Mouse (Mus musculus): Measurements from ENCODE around the gene Pgm1.
A peak's percentile ranks its signal among the peaks of the same experiment; 100 is the strongest.

Pgm1 gene

GRCm38 (mm10) chr4:99958084-99958815 lies 29.0 kb downstream of the Pgm1 start:
- no peak for DNase-seq

- no peak for DNase-seq
Observed at GRCm38 (mm10) chr4:99959308-99959707, 30.1 kb downstream of the Pgm1 start.

GRCm38 (mm10) chr4:99966555-99966954 lies 37.3 kb downstream of the Pgm1 start:
- no peak for DNase-seq

GRCm38 (mm10) chr4:99969328-99969727 lies 40.1 kb downstream of the Pgm1 start:
- no peak for DNase-seq

GRCm38 (mm10) chr4:99970097-99970496 lies 40.9 kb downstream of the Pgm1 start:
- DNase-seq = no peak

GRCm38 (mm10) chr4:99972886-99973285 lies 43.7 kb downstream of the Pgm1 start:
- no peak for DNase-seq

GRCm38 (mm10) chr4:99973931-99974330 lies 44.7 kb downstream of the Pgm1 start:
- DNase-seq = no peak

GRCm38 (mm10) chr4:99974375-99974774 lies 45.2 kb downstream of the Pgm1 start:
- no peak for DNase-seq

GRCm38 (mm10) chr4:99979326-99979725 lies 50.1 kb downstream of the Pgm1 start:
- no peak for DNase-seq

- no peak for DNase-seq
Observed at GRCm38 (mm10) chr4:99981216-99981615, 52.0 kb downstream of the Pgm1 start.

- DNase-seq = no peak
Observed at GRCm38 (mm10) chr4:99983652-99984368, 54.6 kb downstream of the Pgm1 start.

GRCm38 (mm10) chr4:99984369-99984752 lies 55.1 kb downstream of the Pgm1 start:
- no peak for DNase-seq

GRCm38 (mm10) chr4:99985086-99985485 lies 55.9 kb downstream of the Pgm1 start:
- no peak for DNase-seq

- no peak for DNase-seq
Observed at GRCm38 (mm10) chr4:99985631-99986030, 56.4 kb downstream of the Pgm1 start.

- no peak for DNase-seq
Observed at GRCm38 (mm10) chr4:99986609-99987008, 57.4 kb downstream of the Pgm1 start.

GRCm38 (mm10) chr4:99988771-99989170 lies 59.6 kb downstream of the Pgm1 start:
- no peak for DNase-seq

- DNase-seq = no peak
Observed at GRCm38 (mm10) chr4:100000971-100001370, 71.8 kb downstream of the Pgm1 start.

GRCm38 (mm10) chr4:100001806-100002205 lies 72.6 kb downstream of the Pgm1 start:
- no peak for DNase-seq

GRCm38 (mm10) chr4:100007721-100008120 lies 78.5 kb downstream of the Pgm1 start:
- no peak for DNase-seq

- peak; percentile 57 for DNase-seq
Observed at GRCm38 (mm10) chr4:100008371-100009090, 79.3 kb downstream of the Pgm1 start.

- DNase-seq = peak; percentile 4
Observed at GRCm38 (mm10) chr4:100009211-100009678, 80.0 kb downstream of the Pgm1 start.

- no peak for DNase-seq
Observed at GRCm38 (mm10) chr4:100010916-100011315, 81.7 kb downstream of the Pgm1 start.

- DNase-seq = no peak
Observed at GRCm38 (mm10) chr4:100011563-100011962, 82.3 kb downstream of the Pgm1 start.

Measured in liver (tissue).